Mouse (Mus musculus): Measurements from ENCODE around the gene Ermp1. TPM values are rescaled to one million over a fixed set of nuclear protein-coding genes. Genes with fewer than 3 reads are reported as not detected.
"Not testable (repeated sequence)": the region's sequence is repeated elsewhere in the genome, so short reads cannot be mapped to it uniquely, and the experiment has no call there.

The Ermp1 gene
- total RNA-seq, 2 experiments from 2014 or later = 6.8 to 8.8 TPM

DNA sequence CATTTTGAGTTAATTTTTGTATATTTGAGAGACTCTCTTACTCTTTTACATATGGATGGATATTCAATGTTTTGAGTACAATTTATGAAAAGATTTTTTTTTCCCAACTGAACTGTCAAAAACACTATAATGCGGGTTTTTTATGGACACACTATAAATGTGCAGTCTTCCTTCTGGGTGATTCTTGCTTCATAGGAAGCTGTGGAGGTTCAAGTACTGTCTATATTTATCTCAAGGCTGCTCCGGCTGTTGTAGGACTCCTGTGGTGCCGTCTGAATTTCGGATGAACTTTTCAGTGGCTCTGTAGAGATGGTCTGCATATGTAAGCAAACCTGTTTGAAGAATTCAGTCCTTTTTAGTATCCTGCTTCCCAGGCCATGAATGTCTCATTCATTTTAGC is 40.0 kb downstream of the Ermp1 start:
- intact Hi-C loops (cut with DNase I; ENCODE audit: low total_unique reads) = no loop called here
- no peak for DNase-seq

GRCm38 (mm10) chr19:29607521-29607920 is 40.7 kb downstream of the Ermp1 start:
- DNase-seq = no peak
- intact Hi-C loops (cut with DNase I; ENCODE audit: low total_unique reads) = no loop called here

GRCm38 (mm10) chr19:29604653-29605052 is 43.6 kb downstream of the Ermp1 start:
- intact Hi-C loops (cut with DNase I; ENCODE audit: low total_unique reads) = no loop called here
- no peak for DNase-seq

GRCm38 (mm10) chr19:29603548-29604353 is 44.5 kb downstream of the Ermp1 start:
- intact Hi-C loops (cut with DNase I; ENCODE audit: low total_unique reads) = no loop called here
- no peak for DNase-seq

DNA sequence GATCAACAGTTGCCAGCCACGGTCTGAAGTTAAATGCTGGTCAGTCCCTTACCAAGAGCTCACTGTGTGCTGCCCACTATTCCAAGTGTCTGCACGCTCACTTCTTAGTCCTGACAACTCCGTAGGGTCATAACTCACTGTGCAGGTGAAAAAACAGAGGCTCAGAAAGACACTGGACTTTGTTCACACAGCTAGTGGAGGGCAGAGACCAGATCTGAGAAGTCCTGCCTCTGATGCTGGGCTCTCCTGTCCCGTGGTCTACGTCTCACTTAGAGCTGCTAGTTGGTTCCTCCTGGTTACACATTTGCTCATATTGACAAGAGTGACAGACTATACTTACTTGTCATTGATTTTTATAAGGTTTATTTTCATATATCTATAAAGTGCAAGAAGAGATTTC is 49.2 kb downstream of the Ermp1 start:
- intact Hi-C loops (cut with DNase I; ENCODE audit: low total_unique reads) = no loop called here
- DNase-seq = no peak

- no peak for DNase-seq
- intact Hi-C loops (cut with DNase I; ENCODE audit: low total_unique reads) = no loop called here
These were observed 51.2 kb downstream of the Ermp1 start for GRCm38 (mm10) chr19:29596985-29597384.

- intact Hi-C loops (cut with DNase I; ENCODE audit: low total_unique reads) = no loop called here
- DNase-seq = no peak
These were observed 51.9 kb downstream of the Ermp1 start for GRCm38 (mm10) chr19:29596276-29596675.

GRCm38 (mm10) chr19:29593783-29594182 is 54.4 kb downstream of the Ermp1 start:
- intact Hi-C loops (cut with DNase I; ENCODE audit: low total_unique reads); DNase-seq: not testable (repeated sequence)

GRCm38 (mm10) chr19:29583734-29584133 is 64.5 kb downstream of the Ermp1 start:
- intact Hi-C loops (cut with DNase I; ENCODE audit: low total_unique reads) = no loop called here
- DNase-seq = no peak

DNA sequence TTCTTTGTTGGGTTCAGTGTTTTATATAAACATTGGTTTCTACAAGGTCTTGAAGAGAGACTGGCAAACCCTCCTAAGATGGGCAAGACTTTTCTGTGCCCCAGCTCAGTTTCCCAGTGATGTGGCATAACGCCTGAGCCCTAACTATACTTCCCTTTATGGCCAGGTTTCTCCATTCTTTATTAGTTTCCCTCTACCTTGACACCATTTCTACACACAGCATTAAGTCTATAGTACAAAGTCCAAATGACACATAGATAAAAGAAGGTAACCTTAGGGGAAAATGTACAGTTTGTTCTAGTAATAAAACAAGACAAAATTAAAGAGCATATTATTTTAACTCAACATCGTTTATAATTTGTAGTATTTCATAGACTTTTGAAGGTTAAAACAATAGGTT is 65.8 kb downstream of the Ermp1 start:
- DNase-seq = no peak
- intact Hi-C loops (cut with DNase I; ENCODE audit: low total_unique reads) = no loop called here

DNA sequence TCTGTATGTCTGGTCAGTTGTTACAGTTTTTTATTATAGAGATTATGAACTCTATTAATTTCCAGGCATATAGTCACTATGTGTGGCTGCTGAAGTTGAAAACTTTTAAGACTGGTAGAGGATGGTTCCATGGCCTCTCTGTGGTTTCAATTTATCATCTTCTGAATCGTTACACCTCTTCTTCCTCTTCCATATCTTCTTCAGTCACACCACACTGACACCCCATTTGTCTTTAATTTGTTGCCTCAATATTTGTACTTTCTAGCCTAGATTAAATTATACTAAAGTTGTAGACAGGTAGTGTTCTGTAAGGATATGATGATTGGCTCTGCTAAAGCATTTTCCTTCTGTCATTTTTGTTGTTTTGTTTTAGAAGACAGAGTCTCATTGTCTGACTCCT is 81.7 kb downstream of the Ermp1 start:
- intact Hi-C loops (cut with DNase I; ENCODE audit: low total_unique reads) = loop anchor here (10.0 kb wide), 2 partner anchors 62 to 202 kb away; partner anchors contain the start of genes Cd274 and Plgrkt
- no peak for DNase-seq

GRCm38 (mm10) chr19:29563258-29563779 is 84.9 kb downstream of the Ermp1 start:
- peak; percentile 34 for DNase-seq
- intact Hi-C loops (cut with DNase I; ENCODE audit: low total_unique reads) = loop anchor here (10.0 kb wide), 2 partner anchors 59 to 199 kb away; partner anchors contain the start of genes Cd274 and Plgrkt

DNA sequence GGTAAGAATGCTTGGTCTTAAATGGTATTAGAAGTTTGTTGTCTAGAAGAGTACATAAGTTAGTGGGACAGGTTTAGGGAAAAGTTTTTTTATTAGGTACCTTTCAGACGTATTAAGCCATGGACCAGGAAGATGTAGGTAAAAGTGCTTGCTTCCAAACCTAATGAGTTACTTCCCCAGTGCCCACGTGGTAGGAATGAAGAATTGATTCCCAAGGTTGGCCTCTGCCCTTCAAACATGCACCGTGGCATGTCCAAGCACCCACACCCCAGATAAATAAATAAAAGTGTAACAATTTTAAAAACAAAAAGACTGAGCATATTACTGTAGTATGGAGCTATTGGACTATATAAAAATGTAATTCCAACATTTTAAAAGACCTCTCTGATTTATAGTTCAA is 85.6 kb downstream of the Ermp1 start:
- no peak for DNase-seq
- intact Hi-C loops (cut with DNase I; ENCODE audit: low total_unique reads) = loop anchor here (10.0 kb wide), 2 partner anchors 58 to 198 kb away; partner anchors contain the start of genes Cd274 and Plgrkt

- DNase-seq = no peak
- intact Hi-C loops (cut with DNase I; ENCODE audit: low total_unique reads) = loop anchor here (10.0 kb wide), 2 partner anchors 57 to 197 kb away; partner anchors contain the start of genes Cd274 and Plgrkt
These were observed 86.0 kb downstream of the Ermp1 start for GRCm38 (mm10) chr19:29562166-29562565.

Other genes starting within 250 kb of the Ermp1 start
- not detected for gene Pdcd1lg2, start 237.5 kb downstream of the Ermp1 start, total RNA-seq (2021)
- 10 to 100 TPM; 24.2 to 26.1 TPM for gene Ric1, start 126.1 kb downstream of the Ermp1 start, total RNA-seq (2021)
- gene Mlana, start 49.4 kb upstream of the Ermp1 start, total RNA-seq (2021) = not detected
- 10 to 100 TPM in 1 of 2 experiments, 1 to 10 TPM in 1; 8.8 to 11.0 TPM for gene 9930021J03Rik, start 157.6 kb upstream of the Ermp1 start, total RNA-seq (2021)
- gene Ranbp6, start 164.6 kb upstream of the Ermp1 start, total RNA-seq (2021) = 1 to 10 TPM; 8.0 to 8.1 TPM

All from gastrocnemius, postnatal 14 days (tissue).